Mouse (Mus musculus) kidney, postnatal 0 days (tissue): ENCODE measurements at regions not wholly inside any gene's neighbourhood (a gene's known extent, or its start where the extent isn't known, plus 50 kb on each side); places are given as distances from the start of the nearest gene placed in this dataset.
"Not testable (repeated sequence)": the region's sequence is repeated elsewhere in the genome, so short reads cannot be mapped to it uniquely, and the experiment has no call there.

Experiments used
- ATAC-seq: fragments of 200-750 bp; cut with Nextera tagmentation; replicated peaks from 2 replicates; pipeline ENCODE4 v1.8.0; 2017; ENCODE audit warnings: low read depth, moderate number of reproducible peaks, moderate TSS enrichment, moderate library complexity; ENCODE audit not compliant: low FRiP score
- DNase-seq: peaks from one replicate; pipeline ENCODE4 v3.0.0-alpha.2; 2016; ENCODE audit warnings: low spot score
- H3K27ac ChIP-seq: fragments of 300-500 bp; sonication (generic); 2 replicates; pipeline ENCODE4 v1.5.1; 2014; ENCODE audit warnings: mild to moderate bottlenecking
- H3K27me3 ChIP-seq: fragments of 300-500 bp; sonication (generic); 2 replicates; pipeline ENCODE4 v1.6.1; 2014; ENCODE audit warnings: low read length, mixed read lengths; ENCODE audit not compliant: insufficient read depth
- H3K36me3 ChIP-seq: fragments of 300-500 bp; sonication (generic); 2 replicates; pipeline ENCODE4 v1.6.1; 2014; ENCODE audit warnings: low read length, mixed read lengths; ENCODE audit not compliant: insufficient read depth
- H3K4me1 ChIP-seq: fragments of 300-500 bp; sonication (generic); replicated peaks from 2 replicates; pipeline ENCODE4 v1.6.1; 2014; ENCODE audit warnings: antibody characterized with exemption, low read length, mixed read lengths; ENCODE audit not compliant: insufficient read depth
- H3K4me2 ChIP-seq: fragments of 300-500 bp; sonication (generic); 2 replicates; pipeline ENCODE4 v1.6.1; 2014; ENCODE audit warnings: mild to moderate bottlenecking, low read length, moderate library complexity, mixed read lengths
- H3K4me3 ChIP-seq: fragments of 300-500 bp; sonication (generic); replicated peaks from 2 replicates; pipeline ENCODE4 v1.5.1; 2014; ENCODE audit warnings: low read depth, low read length
- H3K9ac ChIP-seq: fragments of 300-500 bp; sonication (generic); 2 replicates; pipeline ENCODE4 v1.6.1; 2014; ENCODE audit warnings: low read depth, low read length
- H3K9me3 ChIP-seq: fragments of 300-500 bp; sonication (generic); replicated peaks from 2 replicates; pipeline ENCODE4 v1.6.1; 2016; ENCODE audit warnings: low read length, inconsistent platforms, mixed read lengths
- CTCF ChIP-seq: IDR thresholded peaks from 2 replicates; pipeline ENCODE4 v1.5.1; 2016; ENCODE audit warnings: antibody characterized with exemption, low read depth, mild to moderate bottlenecking, moderate library complexity
- WGBS: fragments of 180-500 bp; shearing (Covaris S2); extraction: QIAGEN DNeasy Blood & Tissue Kit; methylation state at CpG from one replicate; pipeline ENCODE4 v1.1.7; 2014; 5-methylcytosine and 5-hydroxymethylcytosine counted together

DNA sequence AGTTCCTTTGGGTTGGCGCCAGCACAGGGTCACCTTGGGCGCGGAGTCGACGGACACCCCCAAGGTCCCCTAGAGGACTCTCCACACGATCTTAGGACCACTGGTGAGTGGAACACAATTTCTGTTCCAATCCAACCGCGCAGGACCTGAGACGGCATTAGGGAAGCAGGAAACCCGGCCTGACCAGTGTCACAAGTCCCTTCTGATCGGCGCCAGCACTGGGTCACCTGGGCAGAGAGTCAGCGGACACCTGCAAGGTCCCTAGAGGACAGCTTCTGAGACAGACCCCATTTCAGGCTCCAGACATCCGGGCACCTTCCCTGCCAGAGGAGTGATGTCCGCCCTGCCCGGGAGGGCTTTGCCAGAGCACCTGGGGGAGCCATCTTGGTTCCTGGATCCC, 74.2 kb upstream of the Cdh13 start:
- H3K27me3 ChIP-seq: not testable (repeated sequence)

DNA sequence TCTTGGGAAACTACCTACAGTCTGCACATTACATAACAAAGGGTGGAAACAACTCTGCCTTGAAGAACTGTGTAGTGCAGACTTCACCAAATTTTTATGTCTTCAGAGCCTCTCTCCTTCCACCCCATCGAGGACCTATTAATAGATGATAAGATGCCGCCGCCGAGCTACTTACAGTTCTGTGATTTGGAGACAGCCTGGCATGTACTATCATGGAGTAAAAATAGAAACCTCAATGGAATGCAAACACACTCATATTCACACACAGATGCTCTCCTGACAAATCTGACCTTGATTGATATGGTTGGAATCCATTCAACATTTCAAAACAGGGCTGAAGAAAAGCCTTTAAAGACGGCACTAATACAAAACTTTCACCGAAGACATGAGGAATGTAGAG, 92.7 kb upstream of the Cdh13 start:
- no peak overlapping the region for H3K9ac ChIP-seq
- H3K27me3 ChIP-seq: no peaks in the 10 kb centered on the region
- DNase-seq (no peak), ATAC-seq (no peak)
- H3K36me3 ChIP-seq: no peaks in the 10 kb centered on the region
- no peak overlapping the region for H3K4me2 ChIP-seq
- no peak overlapping the region for H3K27ac ChIP-seq
- 82% methylated on average over 6 of the region's 6 CpGs for WGBS
- no peaks in the 10 kb centered on the region for H3K9me3 ChIP-seq
- H3K4me3 ChIP-seq: no peak overlapping the region
- H3K4me1 ChIP-seq: no peaks in the 10 kb centered on the region; the same call in 1 of the 2 replicates
- TF ChIP-seq CTCF: no peak

More for the DNA sequence above, 74.2 kb upstream of the Cdh13 start:
- ATAC-seq, H3K4me2 ChIP-seq, H3K9me3 ChIP-seq, DNase-seq, H3K27ac ChIP-seq, H3K4me1 ChIP-seq, H3K36me3 ChIP-seq, H3K4me3 ChIP-seq, H3K9ac ChIP-seq: not testable (repeated sequence)
- WGBS: 96% methylated on average over 16 of the region's 16 CpGs

DNA sequence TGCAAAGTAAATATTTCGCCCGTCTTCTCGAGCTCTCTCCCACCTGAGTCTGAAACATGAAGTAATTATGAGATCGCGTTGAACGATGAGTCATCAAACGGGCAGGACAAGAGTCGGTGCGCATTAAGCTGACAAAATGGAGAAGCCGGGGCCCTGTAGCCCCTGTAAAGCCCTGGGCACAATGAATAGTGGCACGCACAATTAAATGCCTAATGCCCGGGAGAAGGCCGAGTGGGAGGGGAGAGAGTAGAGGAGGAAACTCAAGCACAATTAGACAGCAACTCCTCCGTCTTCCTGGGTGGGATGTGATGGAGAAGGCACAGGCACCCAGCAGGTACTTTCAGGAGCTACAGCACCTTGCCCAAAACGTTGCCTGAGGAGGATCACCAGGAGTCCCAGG, 94.3 kb upstream of the Cdh13 start:
- no peak overlapping the region for H3K4me2 ChIP-seq
- no peaks in the 10 kb centered on the region; the same call in 1 of the 2 replicates for H3K4me1 ChIP-seq
- TF ChIP-seq CTCF: no peak
- peak; percentile 58 for DNase-seq
- 40% methylated on average over 15 of the region's 15 CpGs for WGBS
- H3K27me3 ChIP-seq: no peaks in the 10 kb centered on the region
- H3K4me3 ChIP-seq: no peak overlapping the region
- no peak overlapping the region for H3K27ac ChIP-seq
- no peak overlapping the region for H3K9ac ChIP-seq
- no peaks in the 10 kb centered on the region for H3K9me3 ChIP-seq
- no peak for ATAC-seq
- H3K36me3 ChIP-seq: no peaks in the 10 kb centered on the region

DNA sequence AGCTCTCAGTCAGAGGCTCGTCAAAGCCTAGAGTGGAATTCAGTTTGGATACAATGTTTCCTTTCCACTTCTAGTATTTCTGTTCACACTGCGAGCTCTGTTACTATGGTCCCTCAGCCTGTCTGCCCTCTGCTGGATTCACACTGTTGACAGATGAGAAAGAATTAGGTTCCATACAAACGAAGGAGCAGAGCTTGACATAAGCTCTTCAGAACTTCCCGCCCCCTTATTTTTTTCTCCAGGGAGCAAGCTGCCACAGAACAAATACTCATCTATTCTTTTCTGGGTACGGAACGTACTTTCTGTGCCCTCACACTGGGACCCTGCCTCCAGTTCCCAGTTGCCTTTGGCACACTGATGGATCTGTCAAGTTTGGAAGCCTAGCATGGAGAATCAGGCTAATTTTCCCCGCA, 114.5 kb upstream of the Cdh13 start:
- H3K4me1 ChIP-seq: no peaks in the 10 kb centered on the region
- no peak overlapping the region for H3K9ac ChIP-seq
- no peaks in the 10 kb centered on the region for H3K9me3 ChIP-seq
- no peaks in the 10 kb centered on the region for H3K27me3 ChIP-seq
- no peak for DNase-seq
- WGBS: 60% methylated on average over 7 of the region's 7 CpGs
- no peak for ATAC-seq
- TF ChIP-seq CTCF: peak; percentile 38
- H3K36me3 ChIP-seq: no peaks in the 10 kb centered on the region
- H3K27ac ChIP-seq: no peak overlapping the region
- H3K4me2 ChIP-seq: no peak overlapping the region
- no peak overlapping the region for H3K4me3 ChIP-seq

DNA sequence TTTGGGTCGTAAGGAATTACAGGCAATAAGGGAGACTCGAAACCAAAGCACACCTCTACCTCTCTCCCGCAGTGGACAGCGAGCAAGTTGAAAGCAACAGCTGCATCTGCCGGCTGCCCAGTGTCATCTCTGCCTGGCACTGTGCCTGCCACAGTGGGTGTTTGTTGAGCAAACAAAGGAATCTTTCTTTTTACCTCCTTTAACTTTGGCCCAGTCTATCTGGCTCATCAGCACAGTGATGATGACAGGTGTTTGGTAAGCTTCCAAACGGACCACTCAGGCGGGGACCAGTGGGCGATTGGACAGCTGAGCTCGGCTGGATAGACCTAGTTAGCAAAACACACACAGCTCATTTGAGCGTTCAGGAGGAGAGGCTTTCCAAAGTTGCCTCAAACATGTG, 121.4 kb upstream of the Cdh13 start:
- DNase-seq: no peak
- no peak overlapping the region for H3K9ac ChIP-seq
- no peaks in the 10 kb centered on the region for H3K36me3 ChIP-seq
- no peaks in the 10 kb centered on the region for H3K4me1 ChIP-seq
- ATAC-seq: no peak
- WGBS: 67% methylated on average over 10 of the region's 10 CpGs
- H3K27me3 ChIP-seq: no peaks in the 10 kb centered on the region
- no peak overlapping the region for H3K4me3 ChIP-seq
- TF ChIP-seq CTCF: no peak
- no peak overlapping the region for H3K27ac ChIP-seq
- no peaks in the 10 kb centered on the region for H3K9me3 ChIP-seq
- no peak overlapping the region for H3K4me2 ChIP-seq

DNA sequence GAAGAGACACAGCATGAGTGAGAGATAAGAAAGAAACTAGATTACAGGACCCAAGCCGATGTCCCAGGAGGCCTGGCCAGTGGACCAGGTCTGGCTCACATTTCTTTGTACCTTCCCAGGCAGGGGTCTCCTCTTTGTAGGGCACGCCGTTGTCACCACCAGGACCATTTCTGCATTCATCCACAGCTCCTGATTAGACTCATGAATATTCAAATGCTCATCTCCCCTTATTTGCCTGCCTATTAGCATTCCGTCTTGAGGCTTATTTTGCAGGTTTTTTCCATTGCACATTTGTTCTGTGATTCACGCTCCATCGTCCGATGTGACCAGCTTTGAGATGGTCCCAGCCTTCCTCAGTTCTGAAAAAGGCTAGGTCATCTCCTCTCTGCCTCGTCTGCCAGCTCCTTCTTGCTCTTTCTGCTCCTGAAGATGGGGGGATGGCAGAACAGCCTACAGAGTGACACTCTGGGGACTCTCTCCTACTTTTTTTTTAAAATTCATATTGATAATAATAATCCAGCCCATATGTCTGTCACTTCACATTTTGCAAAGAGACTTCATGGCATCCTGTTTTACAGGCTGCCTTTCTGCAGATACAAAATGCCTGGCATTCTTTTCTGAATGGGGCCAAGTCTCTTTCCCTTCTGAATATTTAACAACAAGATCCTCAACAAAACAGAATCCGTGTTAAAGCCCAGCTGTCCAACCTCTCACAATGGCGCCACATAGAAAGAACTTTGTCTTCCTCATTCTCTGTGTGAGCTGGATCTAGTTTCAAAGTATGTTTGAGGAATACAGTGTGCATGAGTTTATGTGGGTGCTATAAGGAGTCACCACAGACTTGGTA, 136.0 kb upstream of the Cdh13 start:
- no peak for TF ChIP-seq CTCF
- H3K9me3 ChIP-seq: no peaks in the 10 kb centered on the region
- DNase-seq: no peak

DNA sequence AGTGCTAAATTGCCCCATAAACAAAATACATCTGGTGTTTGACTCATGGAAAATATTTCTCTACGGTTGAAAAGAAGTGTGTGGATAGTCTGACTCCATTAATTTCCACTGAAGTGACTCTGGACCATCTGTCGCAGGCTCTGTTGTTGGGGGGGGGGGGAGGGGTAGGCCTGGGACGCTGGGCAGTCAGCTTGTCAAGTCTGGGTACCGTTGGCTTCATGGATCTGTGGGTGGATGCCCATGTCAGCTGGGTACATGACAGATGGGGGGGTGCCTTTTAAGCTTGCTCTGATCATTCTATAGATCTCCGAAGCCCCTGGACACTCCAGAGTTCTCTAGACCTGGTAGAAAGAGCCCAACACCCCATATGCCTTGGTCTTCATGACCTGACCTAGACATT, 139.0 kb upstream of the Cdh13 start:
- H3K27ac ChIP-seq: no peak overlapping the region
- H3K4me3 ChIP-seq: no peak overlapping the region
- TF ChIP-seq CTCF: no peak
- no peaks in the 10 kb centered on the region for H3K27me3 ChIP-seq
- H3K4me2 ChIP-seq: no peak overlapping the region
- no peaks in the 10 kb centered on the region for H3K9me3 ChIP-seq
- no peak overlapping the region for H3K9ac ChIP-seq
- ATAC-seq (no peak), DNase-seq (peak; percentile 35)
- H3K4me1 ChIP-seq: no peaks in the 10 kb centered on the region
- WGBS: 43% methylated on average over 5 of the region's 5 CpGs
- H3K36me3 ChIP-seq: no peaks in the 10 kb centered on the region

More for the DNA sequence above, 136.0 kb upstream of the Cdh13 start:
- ATAC-seq: no peak
- H3K4me1 ChIP-seq: no peaks in the 10 kb centered on the region
- H3K9ac ChIP-seq: no peak overlapping the region
- no peaks in the 10 kb centered on the region for H3K36me3 ChIP-seq
- no peaks in the 10 kb centered on the region for H3K27me3 ChIP-seq
- WGBS: 80% methylated on average over 10 of the region's 10 CpGs
- H3K4me3 ChIP-seq: no peak overlapping the region
- H3K4me2 ChIP-seq: no peak overlapping the region
- no peak overlapping the region for H3K27ac ChIP-seq
